Mouse (Mus musculus): ENCODE results near the gene Olfr137. TPM values are rescaled to one million over a fixed set of nuclear protein-coding genes. Genes with fewer than 3 reads are reported as not detected.

The Olfr137 gene
- not detected for total RNA-seq (2021)
- long read RNA-seq, experiment 1, result 0 reads
- long read RNA-seq, experiment 2, result 0 reads

DNA sequence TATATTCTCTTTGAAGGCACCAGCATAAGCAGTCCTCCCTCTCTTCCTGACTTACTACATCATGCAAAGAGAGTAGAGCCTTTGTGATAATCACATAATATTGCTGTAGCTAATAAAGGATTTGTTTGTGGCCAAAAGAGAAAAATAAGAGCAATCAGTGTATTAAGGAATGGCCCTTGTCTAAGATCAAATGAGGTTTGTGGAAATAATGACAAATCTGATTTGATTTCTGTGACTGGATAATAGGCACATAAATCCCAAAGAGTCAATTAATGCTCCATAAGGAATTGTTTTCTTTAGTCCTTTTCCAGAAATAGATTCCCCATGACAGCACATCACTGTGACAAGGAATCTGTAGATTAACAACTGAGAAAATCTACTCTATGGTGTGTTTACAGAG is at the start of gene Olfr137:
TSS of gene Olfr137 (minus strand) at position 101 of the 400 bp plus-strand sequence.
- DNase-seq (ENCODE audit: low spot score in 2 of 2), result no peak

DNA sequence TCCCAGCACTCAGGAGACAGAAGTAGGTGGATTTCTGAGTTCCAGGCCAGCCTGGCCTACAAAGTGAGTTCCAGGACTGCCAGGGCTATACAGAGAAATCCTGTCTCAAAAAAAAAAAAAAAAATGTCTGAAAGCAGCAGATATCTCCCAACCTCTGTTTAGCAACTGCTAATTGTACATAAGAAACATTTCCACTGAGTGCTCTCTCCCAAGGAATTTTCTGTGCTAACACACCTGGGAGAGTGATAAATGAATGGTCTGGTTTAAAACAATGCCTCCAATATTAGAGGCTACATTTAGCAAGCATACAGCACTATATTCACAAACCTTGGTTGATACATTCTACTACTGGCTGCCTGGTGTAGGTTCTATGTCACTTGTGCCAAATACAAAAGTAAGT is 22.2 kb upstream of the Olfr137 start, which contains the start of gene Olfr136:
TSS of gene Olfr136 (plus strand) at position 301 of the 400 bp plus-strand sequence.
- DNase-seq (ENCODE audit: low spot score in 2 of 2), result no peak

DNA sequence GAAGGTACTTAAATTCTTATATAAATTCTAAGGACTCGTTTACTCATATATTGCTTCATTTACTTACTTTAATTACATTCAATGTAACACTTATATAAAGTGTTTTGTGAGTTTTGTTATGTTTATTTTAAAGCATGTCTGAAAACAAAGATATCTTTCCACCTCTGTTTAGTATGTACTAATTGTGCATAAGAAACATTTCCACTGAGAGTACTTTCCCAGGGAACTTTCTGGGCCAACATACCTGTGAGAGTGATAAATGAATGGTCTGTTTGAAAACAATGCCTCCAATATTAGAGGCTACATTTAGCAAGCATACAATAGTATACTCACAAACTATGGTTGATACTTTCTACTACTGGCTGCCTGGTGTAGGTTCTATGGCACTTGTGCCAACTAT is 46.6 kb downstream of the Olfr137 start, which contains the start of gene Olfr138:
TSS of gene Olfr138 (plus strand) at position 301 of the 400 bp plus-strand sequence.
- no peak for DNase-seq (ENCODE audit: low spot score in 2 of 2)

Other genes starting within 250 kb of the Olfr137 start
- not detected for gene Olfr129, start 247.5 kb downstream of the Olfr137 start, total RNA-seq (2021)
- gene Olfr130, start 243.6 kb downstream of the Olfr137 start, total RNA-seq (2021), result not detected
- gene Olfr131, start 218.9 kb downstream of the Olfr137 start, total RNA-seq (2021), result not detected
- gene Olfr132, start 173.0 kb downstream of the Olfr137 start, total RNA-seq (2021), result not detected
- not detected for gene Olfr133, start 162.3 kb downstream of the Olfr137 start, total RNA-seq (2021)
- not detected for gene Olfr134, start 136.2 kb downstream of the Olfr137 start, total RNA-seq (2021)
- gene Olfr135, start 103.2 kb downstream of the Olfr137 start, total RNA-seq (2021), result not detected
- gene Olfr138, start 46.5 kb downstream of the Olfr137 start, total RNA-seq (2021), result not detected
- gene Olfr136, start 22.3 kb upstream of the Olfr137 start, total RNA-seq (2021), result not detected
- not detected for gene Esp36, start 112.6 kb upstream of the Olfr137 start, total RNA-seq (2021)
- not detected for gene Esp34, start 246.6 kb upstream of the Olfr137 start, total RNA-seq (2021)

Data from gastrocnemius, postnatal 4 days (tissue).